Mouse (Mus musculus): ENCODE measurements at regions not wholly inside any gene's neighbourhood (a gene's known extent, or its start where the extent isn't known, plus 50 kb on each side); places are given as distances from the start of the nearest gene placed in this dataset.
A peak's percentile ranks its signal among the peaks of the same experiment; 100 is the strongest.

- no peak for DNase-seq (ENCODE audit: low spot score)
These were observed 167.4 kb upstream of the Ubr2 start for GRCm38 (mm10) chr17:47177671-47178246.

- no peak for DNase-seq (ENCODE audit: low spot score)
These were observed 166.0 kb upstream of the Ubr2 start for GRCm38 (mm10) chr17:47176328-47176727.

GRCm38 (mm10) chr17:47174748-47175215 is 164.4 kb upstream of the Ubr2 start:
- peak; percentile 74 for DNase-seq (ENCODE audit: low spot score)

- no peak for DNase-seq (ENCODE audit: low spot score)
These were observed 161.4 kb upstream of the Ubr2 start for GRCm38 (mm10) chr17:47171801-47172200.

- no peak for DNase-seq (ENCODE audit: low spot score)
These were observed 160.7 kb upstream of the Ubr2 start for GRCm38 (mm10) chr17:47170978-47171593.

GRCm38 (mm10) chr17:47168105-47168504 is 157.7 kb upstream of the Ubr2 start:
- peak; percentile 35 for DNase-seq (ENCODE audit: low spot score)

- DNase-seq (ENCODE audit: low spot score) = no peak
These were observed 153.5 kb upstream of the Ubr2 start for GRCm38 (mm10) chr17:47163677-47164340.

- DNase-seq (ENCODE audit: low spot score) = no peak
These were observed 152.1 kb upstream of the Ubr2 start for GRCm38 (mm10) chr17:47162459-47162858.

- no peak for DNase-seq (ENCODE audit: low spot score)
These were observed 145.9 kb upstream of the Ubr2 start for GRCm38 (mm10) chr17:47156237-47156636.

GRCm38 (mm10) chr17:47151557-47152278 is 141.4 kb upstream of the Ubr2 start:
- DNase-seq (ENCODE audit: low spot score) = no peak

GRCm38 (mm10) chr17:47151193-47151556 is 140.8 kb upstream of the Ubr2 start:
- no peak for DNase-seq (ENCODE audit: low spot score)

GRCm38 (mm10) chr17:47150636-47151035 is 140.3 kb upstream of the Ubr2 start:
- no peak for DNase-seq (ENCODE audit: low spot score)

GRCm38 (mm10) chr17:47149662-47150061 is 139.3 kb upstream of the Ubr2 start:
- DNase-seq (ENCODE audit: low spot score) = no peak

- DNase-seq (ENCODE audit: low spot score) = no peak
These were observed 138.8 kb upstream of the Ubr2 start for GRCm38 (mm10) chr17:47149158-47149557.

GRCm38 (mm10) chr17:47146640-47147039 is 136.3 kb upstream of the Ubr2 start:
- no peak for DNase-seq (ENCODE audit: low spot score)

GRCm38 (mm10) chr17:47145590-47145989 is 135.2 kb upstream of the Ubr2 start:
- no peak for DNase-seq (ENCODE audit: low spot score)

GRCm38 (mm10) chr17:47144996-47145395 is 134.6 kb upstream of the Ubr2 start:
- DNase-seq (ENCODE audit: low spot score) = no peak

GRCm38 (mm10) chr17:47144460-47144859 is 134.1 kb upstream of the Ubr2 start:
- no peak for DNase-seq (ENCODE audit: low spot score)

- no peak for DNase-seq (ENCODE audit: low spot score)
These were observed 133.5 kb upstream of the Ubr2 start for GRCm38 (mm10) chr17:47143898-47144297.

- no peak for DNase-seq (ENCODE audit: low spot score)
These were observed 132.5 kb upstream of the Ubr2 start for GRCm38 (mm10) chr17:47142885-47143284.

- no peak for DNase-seq (ENCODE audit: low spot score)
These were observed 131.9 kb upstream of the Ubr2 start for GRCm38 (mm10) chr17:47142276-47142675.

- no peak for DNase-seq (ENCODE audit: low spot score)
These were observed 131.5 kb upstream of the Ubr2 start for GRCm38 (mm10) chr17:47141843-47142215.
